In the genomic region with DNA sequence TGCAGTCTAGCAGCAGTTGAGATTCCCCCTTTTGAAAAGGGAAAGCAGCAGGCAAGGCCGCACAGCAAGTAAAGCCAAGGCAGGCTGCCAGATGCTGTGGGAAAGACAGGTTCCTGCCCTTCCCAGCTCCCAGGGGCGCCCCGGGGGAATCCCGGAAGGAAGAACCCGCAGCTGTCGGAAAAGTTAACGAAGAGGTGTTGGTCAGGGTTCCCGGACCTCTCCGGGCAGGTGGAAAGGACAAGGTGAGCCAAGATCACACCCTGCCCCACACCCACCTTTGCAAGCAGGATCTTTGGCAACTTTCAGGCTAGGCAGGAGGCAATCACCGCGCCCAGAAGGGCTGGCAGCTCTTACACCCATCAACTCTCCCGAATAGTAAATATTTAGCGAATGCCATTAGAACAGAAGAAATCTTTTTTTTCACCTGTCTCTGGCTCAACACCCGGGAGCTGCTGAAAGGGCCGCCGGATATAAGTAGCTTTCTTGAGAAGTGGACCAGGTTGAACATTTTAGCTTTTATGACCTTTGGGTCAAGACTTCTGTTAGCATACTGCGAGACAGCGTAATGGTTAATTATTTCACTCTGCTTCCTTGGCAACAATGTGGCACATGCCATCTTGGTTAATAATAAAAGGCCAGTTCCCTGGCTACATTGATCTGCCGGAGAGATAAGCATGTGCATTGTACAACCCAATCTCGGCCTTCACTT, we compare ENCODE assay signal across 8 mouse cellular contexts. TPM values are rescaled to one million over a fixed set of nuclear protein-coding genes. Genes with fewer than 3 reads are reported as not detected.
DNase-seq lines count a peak whose midpoint lies in the region; ATAC-seq and TF ChIP-seq lines count a peak whose summit lies in the region.
"Had no signal": no experiment of that assay in that cellular context is flagged by ENCODE, and none has a peak within 500 bp of the region (broad histone marks: within the 10 kb centered on the region; RNA-seq: fewer than 3 reads in every experiment).

No protein-coding gene starts in this region.

- H3K36me3 ChIP-seq in hindbrain, postnatal 0 days (ENCODE audit: insufficient read depth, low read length), result no peaks in the 10 kb centered on the region
- no peaks in the 10 kb centered on the region for H3K36me3 ChIP-seq in hindbrain, embryonic 10.5 days
- H3K36me3 ChIP-seq in heart, embryonic 14.5 days (ENCODE audit: control insufficient read depth, insufficient read depth, low read length), result no peaks in the 10 kb centered on the region
- H3K36me3 ChIP-seq: limb, embryonic 12.5 days had no signal

- 0 out of 2 replicates have a peak overlapping the region, but pooled peaks have one; percentile 21 for H3K4me2 ChIP-seq in hindbrain, postnatal 0 days (ENCODE audit: low read depth, low read length)
- peak overlapping the region; percentile 37 for H3K4me2 ChIP-seq in heart, embryonic 14.5 days (ENCODE audit: low read length)
- H3K4me2 ChIP-seq: limb, embryonic 12.5 days had no signal

- no peak overlapping the region for H3K9ac ChIP-seq in hindbrain, postnatal 0 days (replicated peaks; ENCODE audit: low read length)
- peak overlapping the region; percentile 47 for H3K9ac ChIP-seq in heart, embryonic 14.5 days (ENCODE audit: low read length)
- H3K9ac ChIP-seq: limb, embryonic 12.5 days had no signal

- no peaks in the 10 kb centered on the region for H3K4me1 ChIP-seq in hindbrain, postnatal 0 days (ENCODE audit: insufficient read depth, low read length)
- H3K4me1 ChIP-seq in hindbrain, embryonic 10.5 days (replicated peaks), result peaks cover 5% of the 10 kb centered on the region; the same call in 1 of the 2 replicates
- H3K4me1 ChIP-seq in heart, embryonic 14.5 days (ENCODE audit: control insufficient read depth in 2 of 2, insufficient read depth in 2 of 2, low read length in 2 of 2), result peaks cover 2 to 5% of the 10 kb centered on the region in 2 experiments; a peak in 2 of 4 replicates
- H3K4me1 ChIP-seq: limb, embryonic 12.5 days had no signal

- no peaks in the 10 kb centered on the region for H3K9me3 ChIP-seq in hindbrain, postnatal 0 days (ENCODE audit: low read length)
- no peaks in the 10 kb centered on the region for H3K9me3 ChIP-seq in hindbrain, embryonic 10.5 days
- H3K9me3 ChIP-seq in heart, embryonic 14.5 days (ENCODE audit: control insufficient read depth, low read length), result no peaks in the 10 kb centered on the region
- H3K9me3 ChIP-seq: limb, embryonic 12.5 days had no signal

- 33% methylated on average over 20 of the region's 20 CpGs for WGBS in hindbrain, postnatal 0 days
- WGBS in hindbrain, embryonic 10.5 days, result 58% methylated on average over 20 of the region's 20 CpGs
- 42% methylated on average over 20 of the region's 20 CpGs for WGBS in heart, embryonic 14.5 days

- H3K27me3 ChIP-seq in hindbrain, postnatal 0 days (ENCODE audit: insufficient read depth, low read length), result no peaks in the 10 kb centered on the region
- no peaks in the 10 kb centered on the region for H3K27me3 ChIP-seq in hindbrain, embryonic 10.5 days (ENCODE audit: insufficient read depth, poor library complexity, severe bottlenecking)
- H3K27me3 ChIP-seq in heart, embryonic 14.5 days (ENCODE audit: control insufficient read depth, insufficient read depth, low read length), result no peaks in the 10 kb centered on the region
- H3K27me3 ChIP-seq: limb, embryonic 12.5 days had no signal

- H3K27ac ChIP-seq in hindbrain, postnatal 0 days, result no peak overlapping the region
- no peak overlapping the region for H3K27ac ChIP-seq in hindbrain, embryonic 10.5 days
- H3K27ac ChIP-seq in heart, embryonic 14.5 days (replicated peaks in 1 of 2; ENCODE audit: control insufficient read depth in 1 of 2, insufficient read depth in 1 of 2, low read depth in 2 of 2, low read length in 2 of 2), result no peak overlapping the region; a peak in 1 of 4 replicates
- H3K27ac ChIP-seq: limb, embryonic 12.5 days had no signal

- no peak for ATAC-seq in hindbrain, postnatal 0 days
- no peak for ATAC-seq in heart, embryonic 14.5 days (ENCODE audit: insufficient number of reproducible peaks, insufficient read depth, low FRiP score, low read depth)

- H3K4me3 ChIP-seq in hindbrain, postnatal 0 days (ENCODE audit: low read length), result no peak overlapping the region
- H3K4me3 ChIP-seq in hindbrain, embryonic 10.5 days, result no peak overlapping the region
- H3K4me3 ChIP-seq in heart, embryonic 14.5 days (ENCODE audit: control insufficient read depth in 1 of 2, insufficient read depth in 1 of 2, low read depth in 1 of 2, low read length in 2 of 2), result no peak overlapping the region
- H3K4me3 ChIP-seq: limb, embryonic 12.5 days had no signal

- DNase-seq in hindbrain, postnatal 0 days (ENCODE audit: low spot score), result peak; percentile 46
- no peak for DNase-seq in hindbrain, embryonic 10.5 days (ENCODE audit: low spot score)
- DNase-seq in kidney, postnatal 14 days, result peak; percentile 68
- DNase-seq in ovary, postnatal 36 days (ENCODE audit: low spot score), result peak; percentile 49
- DNase-seq in left cerebral cortex, adult 11 months (ENCODE audit: low spot score), result no peak
- DNase-seq in adipocyte (ENCODE audit: low spot score), result no peak

- no peak for TF ChIP-seq CTCF in hindbrain, postnatal 0 days (IDR thresholded peaks at IDR 0.05; ENCODE audit: low read depth)

RNA-seq across cellular contexts. Expression of a gene that starts 11.4 kb away (rescaled TPM):
- not detected in 2 replicates for total RNA-seq in hindbrain, postnatal 0 days (2014; rRNA removed)
- polyA plus RNA-seq in hindbrain, postnatal 0 days (2015; fragmentation: Nextera tagmentation; extraction: Ambion mirVana), result not detected in 2 replicates
- polyA plus RNA-seq in hindbrain, embryonic 10.5 days (2016; fragmentation: Nextera tagmentation; extraction: Ambion mirVana), result not detected in 2 replicates
- polyA plus RNA-seq in heart, embryonic 14.5 days (2014; fragmentation: Nextera tagmentation; extraction: Ambion mirVana), result 7.6 and 12.1 TPM in 2 replicates
- polyA plus RNA-seq: limb, embryonic 12.5 days had no signal

RNA-seq across cellular contexts. Expression of a gene that starts 39.7 kb away (rescaled TPM):
- 57.1 and 78.9 TPM in 2 replicates for total RNA-seq in hindbrain, postnatal 0 days (2014; rRNA removed)
- polyA plus RNA-seq in hindbrain, postnatal 0 days (2015; fragmentation: Nextera tagmentation; extraction: Ambion mirVana), result 183 and 195 TPM in 2 replicates
- 198 and 208 TPM in 2 replicates for polyA plus RNA-seq in hindbrain, embryonic 10.5 days (2016; fragmentation: Nextera tagmentation; extraction: Ambion mirVana)
- polyA plus RNA-seq in heart, embryonic 14.5 days (2014; fragmentation: Nextera tagmentation; extraction: Ambion mirVana), result 199 and 211 TPM in 2 replicates

RNA-seq across cellular contexts. Expression of a gene that starts 39.8 kb away (rescaled TPM):
- 34.4 and 37.0 TPM in 2 replicates for total RNA-seq in hindbrain, postnatal 0 days (2014; rRNA removed)
- polyA plus RNA-seq in hindbrain, postnatal 0 days (2015; fragmentation: Nextera tagmentation; extraction: Ambion mirVana), result 131 and 137 TPM in 2 replicates
- 114 and 126 TPM in 2 replicates for polyA plus RNA-seq in hindbrain, embryonic 10.5 days (2016; fragmentation: Nextera tagmentation; extraction: Ambion mirVana)
- 74.7 and 82.9 TPM in 2 replicates for polyA plus RNA-seq in heart, embryonic 14.5 days (2014; fragmentation: Nextera tagmentation; extraction: Ambion mirVana)

RNA-seq across cellular contexts. Expression of a gene that starts 54.6 kb away (rescaled TPM):
- 14.5 and 14.8 TPM in 2 replicates for total RNA-seq in hindbrain, postnatal 0 days (2014; rRNA removed)
- 7.1 and 7.6 TPM in 2 replicates for polyA plus RNA-seq in hindbrain, postnatal 0 days (2015; fragmentation: Nextera tagmentation; extraction: Ambion mirVana)
- 15.2 and 18.8 TPM in 2 replicates for polyA plus RNA-seq in hindbrain, embryonic 10.5 days (2016; fragmentation: Nextera tagmentation; extraction: Ambion mirVana)
- 58.5 and 60.6 TPM in 2 replicates for polyA plus RNA-seq in heart, embryonic 14.5 days (2014; fragmentation: Nextera tagmentation; extraction: Ambion mirVana)

Comparison
In these comparisons a context has a peak if more than half of its experiments do, and no peak if none do; other contexts are left out.
1. DNase-seq: peak in hindbrain, postnatal 0 days (single experiment), kidney, postnatal 14 days (single experiment) and ovary, postnatal 36 days (single experiment); none in hindbrain, embryonic 10.5 days (single experiment), left cerebral cortex, adult 11 months (single experiment) and adipocyte (single experiment).